Mouse (Mus musculus) CH12.LX (cell line): ENCODE measurements around the gene Dll1.

Experiments
- BHLHE40 ChIP-seq: IDR thresholded peaks from 2 replicates; pipeline ENCODE4 v1.6.1; 2011; ENCODE audit warnings: mild to moderate bottlenecking, low read depth, low read length, improper control_type of control experiment
- CHD2 ChIP-seq: IDR thresholded peaks from 2 replicates; pipeline ENCODE4 v1.6.1; 2011; ENCODE audit warnings: low read length, improper control_type of control experiment
- CTCF ChIP-seq, 2 experiments: IDR thresholded peaks in 1 of 2; conservative IDR thresholded peaks in 1 of 2; 2 replicates each; pipeline ENCODE4 v1.5.1; 2011 to 2012; ENCODE audit warnings: low read depth in 2 of 2, low read length in 2 of 2, improper control_type of control experiment in 1 of 2, inconsistent platforms in 1 of 2, mild to moderate bottlenecking in 1 of 2, moderate library complexity in 1 of 2
- HCFC1 ChIP-seq: IDR thresholded peaks from 2 replicates; pipeline ENCODE4 v1.6.1; 2012; ENCODE audit warnings: low read depth, mild to moderate bottlenecking, inconsistent platforms, low read length, improper control_type of control experiment
- IRF4 ChIP-seq: IDR thresholded peaks from 2 replicates; pipeline ENCODE4 v1.6.1; 2014; ENCODE audit warnings: low read depth, mild to moderate bottlenecking, inconsistent platforms, low read length, improper control_type of control experiment
- KAT2A ChIP-seq: IDR thresholded peaks from 2 replicates; pipeline ENCODE4 v1.6.1; 2012; ENCODE audit warnings: low read length, improper control_type of control experiment, inconsistent platforms; ENCODE audit not compliant: insufficient replicate concordance
- MAFK ChIP-seq: IDR thresholded peaks from 2 replicates; pipeline ENCODE4 v1.6.1; 2011; ENCODE audit warnings: low read length, improper control_type of control experiment; ENCODE audit not compliant: insufficient replicate concordance
- MAZ ChIP-seq: IDR thresholded peaks from 2 replicates; pipeline ENCODE4 v1.6.1; 2012; ENCODE audit warnings: low read depth, mild to moderate bottlenecking, inconsistent platforms, low read length, improper control_type of control experiment, moderate library complexity
- MXI1 ChIP-seq: IDR thresholded peaks from 2 replicates; pipeline ENCODE4 v1.6.1; 2011; ENCODE audit warnings: mild to moderate bottlenecking, low read depth, low read length, improper control_type of control experiment
- POLR2A ChIP-seq: IDR thresholded peaks from 2 replicates; pipeline ENCODE4 v1.6.1; 2011; ENCODE audit warnings: low read depth, mild to moderate bottlenecking, improper control_type of control experiment, low read length
- RCOR1 ChIP-seq: conservative IDR thresholded peaks from 2 replicates; pipeline ENCODE4 v1.6.1; 2012; ENCODE audit warnings: low read depth, mild to moderate bottlenecking, inconsistent platforms, low read length, improper control_type of control experiment
- SIN3A ChIP-seq: IDR thresholded peaks from 2 replicates; pipeline ENCODE4 v1.6.1; 2012; ENCODE audit warnings: low read length, improper control_type of control experiment, inconsistent platforms
- UBTF ChIP-seq: IDR thresholded peaks from 2 replicates; pipeline ENCODE4 v1.6.1; 2012; ENCODE audit warnings: low read depth, mild to moderate bottlenecking, inconsistent platforms, low read length, improper control_type of control experiment, moderate library complexity
- ZNF384 ChIP-seq: IDR thresholded peaks from 2 replicates; pipeline ENCODE4 v1.6.1; 2012; ENCODE audit warnings: low read depth, low read length, improper control_type of control experiment, inconsistent platforms

DNA sequence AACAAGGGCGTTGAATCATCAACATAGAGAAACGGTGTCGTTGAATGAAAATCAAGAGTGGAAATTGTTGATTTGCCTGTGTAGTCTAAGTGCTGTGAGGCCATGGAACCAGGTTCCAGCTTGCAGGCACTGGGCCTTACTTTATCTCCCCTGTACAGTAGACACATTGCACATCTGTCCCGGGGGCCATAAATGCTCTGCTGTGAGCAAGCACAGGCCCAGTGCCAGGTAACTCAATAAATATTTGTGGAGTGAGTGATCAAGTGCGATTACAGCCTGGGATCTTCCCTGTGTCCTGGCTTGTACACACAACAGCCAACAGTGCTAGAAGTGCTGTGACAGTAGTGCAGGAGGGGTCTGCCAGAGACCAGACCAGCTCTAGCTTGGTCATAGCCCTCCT lies 20.1 kb downstream of the Dll1 start:
- TF ChIP-seq MXI1 (no peak), CTCF (conservative IDR thresholded peaks at IDR 0.05 in 1 of 2, IDR thresholded peaks at IDR 0.05 in 1 of 2; ENCODE audit: low read depth in 2 of 2, low read length in 2 of 2) (no peak), POLR2A (no peak), CHD2 (no peak), UBTF (no peak), MAZ (no peak), SIN3A (no peak), ZNF384 (no peak), IRF4 (no peak), RCOR1 (no peak), MAFK (no peak), HCFC1 (no peak), KAT2A (no peak), BHLHE40 (no peak)
